Mouse (Mus musculus) lung, adult 2 months (tissue): ENCODE results near the gene Acot13.

Experiments used
- CTCF ChIP-seq: fragments of 200-500 bp; IDR thresholded peaks from 2 replicates; pipeline ENCODE4 v1.5.1; 2011; ENCODE audit warnings: mild to moderate bottlenecking, low read length, control low read depth; ENCODE audit not compliant: insufficient read depth
- POLR2A ChIP-seq: fragments of 200-500 bp; IDR thresholded peaks from 2 replicates; pipeline ENCODE4 v1.6.1; 2011; ENCODE audit warnings: low read depth, mild to moderate bottlenecking, control low read depth, low read length, borderline replicate concordance; ENCODE audit errors: extremely low read depth

GRCm38 (mm10) chr13:24792411-24793045 is 38.8 kb downstream of the Acot13 start:
- TF ChIP-seq CTCF (no peak), POLR2A (no peak)
